Mouse (Mus musculus): ENCODE results near the gene Foxs1. TPM values are rescaled to one million over a fixed set of nuclear protein-coding genes. Genes with fewer than 3 reads are reported as not detected.

Gene Foxs1
- polyA plus RNA-seq, 1 experiment from 2014 or later = 2.6 TPM

- Histone ChIP-seq H3K4me3 (ENCODE audit: low read depth, low read length) (no peak within 1 kb of the TSS), H3K36me3 (ENCODE audit: control insufficient read depth, insufficient read depth, low read length) (no peaks in the 10 kb centered on the region), H3K4me2 (no peak within 1 kb of the TSS), H3K27ac (ENCODE audit: low read depth, low read length) (no peak within 1 kb of the TSS), H3K27me3 (ENCODE audit: control insufficient read depth, insufficient read depth, low read length) (peaks cover 7% of the 10 kb centered on the region; the same call in 1 of the 2 replicates), H3K9me3 (ENCODE audit: control insufficient read depth, low read length) (no peaks in the 10 kb centered on the region), H3K9ac (ENCODE audit: low read length) (no peak within 1 kb of the TSS), H3K4me1 (ENCODE audit: control insufficient read depth, insufficient read depth, low read length) (peaks cover 6% of the 10 kb centered on the region; the same call in 1 of the 2 replicates)
- ATAC-seq (ENCODE audit: low FRiP score) (no peak), DNase-seq (ENCODE audit: low spot score, missing footprints) (no peak)
- 27% methylated on average over 11 of the region's 12 CpGs for WGBS
Measured at GRCm38 (mm10) chr2:152911031-152911430, 22.0 kb downstream of the Foxs1 start, which contains the start of gene Mylk2. Mylk2 (plus strand) TSS chr2:152911352.

DNA sequence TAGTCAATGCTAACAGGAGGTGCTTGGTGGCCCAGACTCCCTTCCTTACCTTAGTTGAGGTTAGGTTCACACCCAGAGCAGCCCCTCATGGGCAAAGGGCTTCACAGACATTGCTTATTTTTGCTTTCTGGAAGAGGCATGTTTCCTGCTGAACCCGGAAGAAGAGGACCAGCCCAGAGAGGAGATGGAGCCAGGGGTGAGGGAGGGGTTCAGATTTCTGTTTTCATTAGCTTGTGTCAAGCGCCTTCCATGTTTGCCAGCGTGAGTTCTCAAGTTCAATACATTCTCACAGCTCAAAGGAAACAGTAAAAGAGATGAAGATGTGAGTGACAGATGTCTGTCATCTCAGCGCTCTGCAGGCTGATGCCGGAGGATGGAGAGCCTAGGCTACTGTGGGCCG lies 23.2 kb downstream of the Foxs1 start:
- ATAC-seq (ENCODE audit: low FRiP score) (no peak), DNase-seq (ENCODE audit: low spot score, missing footprints) (no peak)
- Histone ChIP-seq H3K4me3 (ENCODE audit: low read depth, low read length) (no peak overlapping the region), H3K4me1 (ENCODE audit: control insufficient read depth, insufficient read depth, low read length) (peaks cover 6% of the 10 kb centered on the region; the same call in 1 of the 2 replicates), H3K36me3 (ENCODE audit: control insufficient read depth, insufficient read depth, low read length) (no peaks in the 10 kb centered on the region), H3K4me2 (no peak overlapping the region), H3K9ac (ENCODE audit: low read length) (no peak overlapping the region), H3K27ac (ENCODE audit: low read depth, low read length) (no peak overlapping the region), H3K27me3 (ENCODE audit: control insufficient read depth, insufficient read depth, low read length) (peaks cover 7% of the 10 kb centered on the region; the same call in 1 of the 2 replicates), H3K9me3 (ENCODE audit: control insufficient read depth, low read length) (no peaks in the 10 kb centered on the region)
- 84% methylated on average over 6 of the region's 6 CpGs for WGBS

- H3K4me3 ChIP-seq (ENCODE audit: low read depth, low read length) = no peak overlapping the region
- H3K9me3 ChIP-seq (ENCODE audit: control insufficient read depth, low read length) = no peaks in the 10 kb centered on the region
- H3K36me3 ChIP-seq (ENCODE audit: control insufficient read depth, insufficient read depth, low read length) = no peaks in the 10 kb centered on the region
- DNase-seq (ENCODE audit: low spot score, missing footprints) = no peak
- H3K4me1 ChIP-seq (ENCODE audit: control insufficient read depth, insufficient read depth, low read length) = peaks cover 7% of the 10 kb centered on the region; the same call in 1 of the 2 replicates
- 60% methylated on average over 14 of the region's 14 CpGs for WGBS
- peaks cover 3% of the 10 kb centered on the region; the same call in 1 of the 2 replicates for H3K27me3 ChIP-seq (ENCODE audit: control insufficient read depth, insufficient read depth, low read length)
- H3K9ac ChIP-seq (ENCODE audit: low read length) = no peak overlapping the region
- no peak overlapping the region for H3K4me2 ChIP-seq
- no peak overlapping the region for H3K27ac ChIP-seq (ENCODE audit: low read depth, low read length)
- no peak for ATAC-seq (ENCODE audit: low FRiP score)
Measured at GRCm38 (mm10) chr2:152907114-152907943, 25.7 kb downstream of the Foxs1 start.

- H3K4me3 ChIP-seq (ENCODE audit: low read depth, low read length) = no peak overlapping the region
- H3K36me3 ChIP-seq (ENCODE audit: control insufficient read depth, insufficient read depth, low read length) = no peaks in the 10 kb centered on the region
- H3K9me3 ChIP-seq (ENCODE audit: control insufficient read depth, low read length) = no peaks in the 10 kb centered on the region
- no peak for ATAC-seq (ENCODE audit: low FRiP score)
- no peaks in the 10 kb centered on the region; the same call in 1 of the 2 replicates for H3K27me3 ChIP-seq (ENCODE audit: control insufficient read depth, insufficient read depth, low read length)
- no peak for DNase-seq (ENCODE audit: low spot score, missing footprints)
- H3K9ac ChIP-seq (ENCODE audit: low read length) = no peak overlapping the region
- H3K4me1 ChIP-seq (ENCODE audit: control insufficient read depth, insufficient read depth, low read length) = peaks cover 8% of the 10 kb centered on the region; the same call in 1 of the 2 replicates
- no peak overlapping the region for H3K27ac ChIP-seq (ENCODE audit: low read depth, low read length)
- H3K4me2 ChIP-seq = no peak overlapping the region
- 68% methylated on average over 9 of the region's 9 CpGs for WGBS
Measured at GRCm38 (mm10) chr2:152906274-152907037, 26.6 kb downstream of the Foxs1 start.

DNA sequence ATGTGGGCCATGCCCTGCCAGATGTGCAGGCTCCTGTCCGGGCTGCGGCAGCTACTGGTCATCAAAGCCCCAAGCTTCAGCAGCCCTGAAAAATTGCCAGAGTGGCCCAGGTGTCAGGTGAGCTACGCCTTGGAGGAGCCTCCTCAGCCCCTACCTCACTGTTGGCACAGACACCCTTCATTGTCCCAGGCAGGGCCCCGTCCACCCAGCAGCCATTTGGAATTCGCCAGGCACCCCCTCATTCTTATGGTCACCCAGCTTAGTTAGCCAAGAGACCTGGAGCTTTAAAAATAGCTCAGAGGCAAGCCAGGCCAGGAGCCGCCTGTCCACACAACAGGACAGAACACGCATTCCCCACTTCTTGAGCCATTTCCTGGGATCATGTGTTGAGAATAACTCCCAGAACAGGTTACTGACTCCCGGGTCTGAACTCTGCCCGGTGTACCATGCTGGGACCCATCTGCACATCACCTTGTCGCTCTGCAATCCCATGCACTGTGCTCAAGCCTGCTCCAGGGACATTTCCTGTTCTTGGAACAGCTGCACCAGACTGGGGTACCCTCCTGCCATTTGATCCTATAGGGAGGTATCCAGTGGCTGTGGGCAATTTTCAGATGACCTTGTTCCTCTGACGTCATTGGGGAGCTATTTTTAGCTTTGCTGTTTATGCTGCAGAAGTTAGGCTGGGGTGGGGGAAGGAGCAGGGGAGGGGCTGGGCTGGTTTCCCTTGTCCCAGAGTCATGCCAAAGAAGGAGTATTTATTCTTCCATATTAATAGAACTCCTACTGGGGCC lies 27.8 kb downstream of the Foxs1 start:
- no peaks in the 10 kb centered on the region for H3K36me3 ChIP-seq (ENCODE audit: control insufficient read depth, insufficient read depth, low read length)
- H3K4me2 ChIP-seq = no peak overlapping the region
- ATAC-seq (ENCODE audit: low FRiP score) (no peak), DNase-seq (ENCODE audit: low spot score, missing footprints) (no peak)
- no peaks in the 10 kb centered on the region for H3K9me3 ChIP-seq (ENCODE audit: control insufficient read depth, low read length)
- H3K27ac ChIP-seq (ENCODE audit: low read depth, low read length) = no peak overlapping the region
- H3K27me3 ChIP-seq (ENCODE audit: control insufficient read depth, insufficient read depth, low read length) = no peaks in the 10 kb centered on the region
- peaks cover 8% of the 10 kb centered on the region; the same call in 1 of the 2 replicates for H3K4me1 ChIP-seq (ENCODE audit: control insufficient read depth, insufficient read depth, low read length)
- 77% methylated on average over 11 of the region's 11 CpGs for WGBS
- no peak overlapping the region for H3K9ac ChIP-seq (ENCODE audit: low read length)
- H3K4me3 ChIP-seq (ENCODE audit: low read depth, low read length) = no peak overlapping the region

- Histone ChIP-seq H3K4me2 (no peak overlapping the region), H3K9me3 (ENCODE audit: control insufficient read depth, low read length) (no peaks in the 10 kb centered on the region), H3K9ac (ENCODE audit: low read length) (no peak overlapping the region), H3K4me3 (ENCODE audit: low read depth, low read length) (no peak overlapping the region), H3K27ac (ENCODE audit: low read depth, low read length) (no peak overlapping the region), H3K4me1 (ENCODE audit: control insufficient read depth, insufficient read depth, low read length) (peaks cover 8% of the 10 kb centered on the region; the same call in 1 of the 2 replicates), H3K36me3 (ENCODE audit: control insufficient read depth, insufficient read depth, low read length) (no peaks in the 10 kb centered on the region), H3K27me3 (ENCODE audit: control insufficient read depth, insufficient read depth, low read length) (no peaks in the 10 kb centered on the region)
- no peak for DNase-seq (ENCODE audit: low spot score, missing footprints)
- WGBS = 74% methylated on average over 5 of the region's 5 CpGs
- no peak for ATAC-seq (ENCODE audit: low FRiP score)
Measured at GRCm38 (mm10) chr2:152904127-152904643, 28.8 kb downstream of the Foxs1 start.

DNA sequence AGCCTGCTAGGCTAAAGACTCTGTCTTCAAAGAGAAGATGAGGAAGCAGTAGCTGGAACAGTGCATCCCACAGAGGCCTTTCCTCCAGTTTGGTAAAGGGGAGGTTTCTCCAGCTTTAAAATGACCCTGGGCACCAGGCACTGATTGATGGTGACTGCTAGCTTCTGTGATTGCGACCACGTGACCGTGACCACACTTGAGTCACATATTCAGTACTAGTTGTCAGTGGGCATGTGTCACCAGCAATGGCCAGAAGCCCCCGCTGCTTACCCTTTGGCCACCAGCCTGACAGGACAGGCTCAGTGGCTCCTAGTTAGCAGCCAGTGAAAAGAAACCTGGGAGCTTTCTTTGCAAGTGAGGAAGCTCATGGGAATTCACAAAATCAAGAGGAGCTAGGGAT lies 29.4 kb downstream of the Foxs1 start:
- Histone ChIP-seq H3K9ac (ENCODE audit: low read length) (no peak overlapping the region), H3K4me3 (ENCODE audit: low read depth, low read length) (no peak overlapping the region), H3K9me3 (ENCODE audit: control insufficient read depth, low read length) (no peaks in the 10 kb centered on the region), H3K4me2 (no peak overlapping the region), H3K27ac (ENCODE audit: low read depth, low read length) (no peak overlapping the region), H3K36me3 (ENCODE audit: control insufficient read depth, insufficient read depth, low read length) (no peaks in the 10 kb centered on the region), H3K27me3 (ENCODE audit: control insufficient read depth, insufficient read depth, low read length) (no peaks in the 10 kb centered on the region), H3K4me1 (ENCODE audit: control insufficient read depth, insufficient read depth, low read length) (peaks cover 8% of the 10 kb centered on the region; the same call in 1 of the 2 replicates)
- DNase-seq (ENCODE audit: low spot score, missing footprints) = no peak
- ATAC-seq (ENCODE audit: low FRiP score) = no peak
- WGBS = 81% methylated on average over 4 of the region's 4 CpGs

DNA sequence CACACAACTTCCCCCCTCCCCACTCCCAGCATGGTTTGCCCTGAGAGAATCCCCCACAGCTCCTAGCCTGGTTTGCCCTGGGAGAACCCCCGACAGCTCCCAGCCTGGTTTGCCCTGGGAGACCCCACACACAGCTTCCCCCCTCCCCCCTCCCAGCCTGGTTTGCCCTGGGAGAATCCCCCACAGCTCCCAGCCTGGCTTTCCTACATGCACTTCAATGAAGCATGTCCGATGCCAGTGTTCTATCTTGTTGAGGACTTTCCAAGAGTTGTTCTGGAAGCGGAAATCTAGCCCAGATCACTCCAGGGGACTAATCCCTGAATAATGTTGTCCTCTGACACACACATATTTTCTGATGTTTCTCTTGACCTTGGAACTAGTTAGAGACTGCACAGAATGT lies 30.4 kb downstream of the Foxs1 start:
- no peak overlapping the region for H3K27ac ChIP-seq (ENCODE audit: low read depth, low read length)
- ATAC-seq (ENCODE audit: low FRiP score) = no peak
- H3K4me3 ChIP-seq (ENCODE audit: low read depth, low read length) = no peak overlapping the region
- DNase-seq (ENCODE audit: low spot score, missing footprints) = peak; percentile 87
- no peaks in the 10 kb centered on the region for H3K27me3 ChIP-seq (ENCODE audit: control insufficient read depth, insufficient read depth, low read length)
- WGBS = 20% methylated on average over 3 of the region's 3 CpGs
- peaks cover 8% of the 10 kb centered on the region; the same call in 1 of the 2 replicates for H3K4me1 ChIP-seq (ENCODE audit: control insufficient read depth, insufficient read depth, low read length)
- H3K36me3 ChIP-seq (ENCODE audit: control insufficient read depth, insufficient read depth, low read length) = no peaks in the 10 kb centered on the region
- H3K9ac ChIP-seq (ENCODE audit: low read length) = no peak overlapping the region
- no peak overlapping the region for H3K4me2 ChIP-seq
- no peaks in the 10 kb centered on the region for H3K9me3 ChIP-seq (ENCODE audit: control insufficient read depth, low read length)
